29 mouse cellular contexts compared by ENCODE assay signal in the genomic region with DNA sequence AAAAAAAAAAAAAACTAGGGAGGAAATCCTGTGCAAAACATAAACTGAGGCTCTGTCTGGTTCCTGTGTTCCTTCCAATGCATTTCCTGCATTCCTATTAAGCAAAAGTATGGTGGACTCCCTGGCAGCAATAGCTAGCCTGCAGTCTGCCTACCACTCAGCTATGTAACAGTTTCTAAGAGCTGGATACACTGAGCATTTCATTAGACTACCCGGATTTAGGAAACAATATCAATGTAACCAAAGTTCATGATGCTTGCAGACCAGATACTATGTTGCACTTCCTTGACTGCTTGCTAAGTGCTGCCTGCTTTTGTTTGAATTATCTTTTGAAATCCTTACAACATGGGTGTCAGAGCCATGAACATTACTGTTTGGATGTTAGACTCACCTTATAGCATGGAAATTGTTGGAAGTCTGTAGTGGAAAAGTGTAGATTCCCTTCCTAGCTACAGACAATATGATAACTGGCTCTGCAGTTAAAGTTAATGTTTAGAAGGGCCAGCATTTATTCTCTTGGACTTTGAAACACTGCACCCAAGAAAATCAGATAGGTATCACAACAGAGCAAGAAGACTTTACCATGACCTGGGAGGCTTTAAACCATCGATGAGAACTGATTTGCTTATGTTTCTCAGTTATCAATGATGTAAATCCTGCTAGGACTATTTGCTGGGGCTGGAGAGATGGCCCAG. TPM values are rescaled to one million over a fixed set of nuclear protein-coding genes. Genes with fewer than 3 reads are reported as not detected.
DNase-seq lines count a peak whose midpoint lies in the region; ATAC-seq lines count a peak whose summit lies in the region.
"Had no signal": no experiment of that assay in that cellular context is flagged by ENCODE, and none has a peak within 500 bp of the region (broad histone marks: within the 10 kb centered on the region; RNA-seq: fewer than 3 reads in every experiment).

No protein-coding gene starts in this region.

- no peaks in the 10 kb centered on the region for H3K36me3 ChIP-seq in intestine, embryonic 14.5 days (ENCODE audit: control insufficient read depth, insufficient read depth, low read length)
- no peaks in the 10 kb centered on the region for H3K36me3 ChIP-seq in intestine, embryonic 15.5 days
- H3K36me3 ChIP-seq: embryonic facial prominence, embryonic 13.5 days; forebrain, embryonic 12.5 days; forebrain, embryonic 15.5 days; heart, embryonic 12.5 days; heart, embryonic 15.5 days; hindbrain, embryonic 10.5 days; hindbrain, embryonic 13.5 days had no signal

- H3K27ac ChIP-seq in intestine, embryonic 14.5 days (ENCODE audit: low read depth): no peak overlapping the region
- peak overlapping the region; percentile 64 for H3K27ac ChIP-seq in intestine, embryonic 15.5 days
- H3K27ac ChIP-seq: embryonic facial prominence, embryonic 10.5 days; embryonic facial prominence, embryonic 13.5 days; forebrain, embryonic 12.5 days; forebrain, embryonic 15.5 days; heart, embryonic 15.5 days; hindbrain, embryonic 10.5 days; hindbrain, embryonic 13.5 days had no signal

- WGBS in intestine, embryonic 14.5 days: 68% methylated on average over 2 of the region's 2 CpGs
- WGBS in intestine, embryonic 15.5 days: 55% methylated on average over 2 of the region's 2 CpGs
- 28% methylated on average over 2 of the region's 2 CpGs for WGBS in large intestine, adult 2 months

- no peak for ATAC-seq in intestine, embryonic 14.5 days (replicated peaks; ENCODE audit: low FRiP score, low TSS enrichment, low read depth)
- peak; percentile 79 for ATAC-seq in intestine, embryonic 15.5 days
- ATAC-seq: CD4-positive, CD25-positive, alpha-beta regulatory T cell, adult 4 months; forebrain, embryonic 15.5 days had no signal

- 0 out of 2 replicates have a peak overlapping the region, but pooled peaks have one; percentile 12 for H3K4me2 ChIP-seq in intestine, embryonic 14.5 days (ENCODE audit: low read length)
- H3K4me2 ChIP-seq in intestine, embryonic 15.5 days (replicated peaks): peak overlapping the region; percentile 33
- H3K4me2 ChIP-seq: embryonic facial prominence, embryonic 13.5 days; forebrain, embryonic 12.5 days; forebrain, embryonic 15.5 days; heart, embryonic 12.5 days; heart, embryonic 15.5 days; hindbrain, embryonic 13.5 days had no signal

- no peak overlapping the region for H3K4me3 ChIP-seq in intestine, embryonic 14.5 days (ENCODE audit: low read depth, low read length)
- H3K4me3 ChIP-seq in intestine, embryonic 15.5 days (replicated peaks): no peak overlapping the region
- H3K4me3 ChIP-seq: embryonic facial prominence, embryonic 10.5 days; embryonic facial prominence, embryonic 13.5 days; erythroblast, embryonic 14.5 days; forebrain, embryonic 12.5 days; forebrain, embryonic 15.5 days; heart, embryonic 12.5 days; heart, embryonic 15.5 days; hindbrain, embryonic 10.5 days; hindbrain, embryonic 13.5 days had no signal

- peak; percentile 47 for DNase-seq in kidney, adult 9 months
- no peak for DNase-seq in kidney, postnatal 25 days
- no peak for DNase-seq in intestine, embryonic 14.5 days (ENCODE audit: low spot score)
- peak; percentile 81 for DNase-seq in large intestine, adult 2 months (ENCODE audit: low read depth, low spot score)
- DNase-seq in layer of hippocampus, postnatal 10 days (ENCODE audit: low spot score in 2 of 2): no peak
- no peak for DNase-seq in adrenal gland, adult 2 months
- no peak for DNase-seq in right cerebral cortex, adult 2 months (ENCODE audit: low spot score in 2 of 2)
- DNase-seq: adrenal gland, adult 8-10 months; adrenal gland, postnatal 25 days; cerebellum, adult 11-12 months; cerebellum, adult 8-10 months; cerebellum, postnatal 10 days; cerebellum, postnatal 36 days; embryo, embryonic 11 days; gastrocnemius, postnatal 10 days; gastrocnemius, postnatal 36 days; heart, postnatal 10 days; heart, postnatal 36 days had no signal

- H3K27me3 ChIP-seq in intestine, embryonic 14.5 days (replicated peaks; ENCODE audit: control insufficient read depth, insufficient read depth, low read length): no peaks in the 10 kb centered on the region
- no peaks in the 10 kb centered on the region for H3K27me3 ChIP-seq in intestine, embryonic 15.5 days (replicated peaks)
- H3K27me3 ChIP-seq: embryonic facial prominence, embryonic 13.5 days; forebrain, embryonic 15.5 days; heart, embryonic 12.5 days; heart, embryonic 15.5 days; hindbrain, embryonic 13.5 days had no signal

- no peaks in the 10 kb centered on the region for H3K9me3 ChIP-seq in intestine, embryonic 14.5 days (ENCODE audit: control insufficient read depth, low read length)
- H3K9me3 ChIP-seq in intestine, embryonic 15.5 days: no peaks in the 10 kb centered on the region
- H3K9me3 ChIP-seq: embryonic facial prominence, embryonic 10.5 days; embryonic facial prominence, embryonic 13.5 days; forebrain, embryonic 12.5 days; forebrain, embryonic 15.5 days; heart, embryonic 12.5 days; heart, embryonic 15.5 days; hindbrain, embryonic 10.5 days; hindbrain, embryonic 13.5 days had no signal

- no peak overlapping the region for H3K9ac ChIP-seq in intestine, embryonic 14.5 days (ENCODE audit: low read length)
- H3K9ac ChIP-seq in intestine, embryonic 15.5 days: no peak overlapping the region
- H3K9ac ChIP-seq: embryonic facial prominence, embryonic 13.5 days; forebrain, embryonic 12.5 days; forebrain, embryonic 15.5 days; heart, embryonic 12.5 days; heart, embryonic 15.5 days; hindbrain, embryonic 13.5 days had no signal

- H3K4me1 ChIP-seq in intestine, embryonic 14.5 days (replicated peaks; ENCODE audit: control insufficient read depth, insufficient read depth, low read length): peaks cover 11% of the 10 kb centered on the region; the same call in 1 of the 2 replicates
- peaks cover 11% of the 10 kb centered on the region for H3K4me1 ChIP-seq in intestine, embryonic 15.5 days (replicated peaks)
- H3K4me1 ChIP-seq: heart, embryonic 15.5 days had no signal

RNA-seq across cellular contexts. Expression of gene Cachd1, which starts 37.4 kb away (rescaled TPM):
- polyA plus RNA-seq in intestine, embryonic 14.5 days (2014; fragmentation: Nextera tagmentation; extraction: Ambion mirVana): 20.2 and 22.8 TPM in 2 replicates
- polyA plus RNA-seq in intestine, embryonic 15.5 days (2015; fragmentation: Nextera tagmentation; extraction: Ambion mirVana): 13.4 and 16.7 TPM in 2 replicates
- polyA plus RNA-seq in large intestine, adult 2 months (2012; rRNA removed): 27.6 and 33.0 TPM in 2 replicates
- 10 to 100 TPM; 33.6 to 42.9 TPM for total RNA-seq in layer of hippocampus, postnatal 10 days (2021)
- 10 to 100 TPM; 12.6 to 13.9 TPM for total RNA-seq in adrenal gland, adult 2 months (2021)
- polyA plus RNA-seq in adrenal gland, adult 2 months (2012; rRNA removed): 22.4 and 25.3 TPM in 2 replicates
- polyA plus RNA-seq: CD4-positive, CD25-positive, alpha-beta regulatory T cell, adult 4 months had no signal

Comparison
In these comparisons a context has a peak if more than half of its experiments do, and no peak if none do; other contexts are left out.
1. DNase-seq: peak in kidney, adult 9 months (single experiment) and large intestine, adult 2 months (single experiment); none in kidney, postnatal 25 days (0 of 2), intestine, embryonic 14.5 days (single experiment), layer of hippocampus, postnatal 10 days (0 of 2), adrenal gland, adult 2 months (single experiment) and right cerebral cortex, adult 2 months (0 of 2).